Mouse (Mus musculus) inflammation-experienced regulatory T-cells (primary cell): ENCODE measurements around the gene 9330182O14Rik. TPM values are rescaled to one million over a fixed set of nuclear protein-coding genes. Genes with fewer than 3 reads are reported as not detected.

ENCODE experiments used
- polyA plus RNA-seq, 2 experiments: library from polyadenylated mRNA; unstranded; fragments of 100-300 nt; shearing (Covaris generic); gene quantifications; one replicate each; pipeline ENCODE4 v1.2.1; 2017

The 9330182O14Rik gene
- not detected for polyA plus RNA-seq

GRCm38 (mm10) chr15:40134152-40134792 lies at the start of gene 9330182O14Rik:
9330182O14Rik (plus strand) TSS chr15:40134365.

